Mouse (Mus musculus): ENCODE measurements around the gene Tmtc2.

Tmtc2 gene

GRCm38 (mm10) chr10:105423187-105423586 is 151.1 kb downstream of the Tmtc2 start:
- no peak for TF ChIP-seq GATA4 (IDR thresholded peaks at IDR 0.05; ENCODE audit: insufficient replicate concordance, low read length)

- no peak for TF ChIP-seq GATA4 (IDR thresholded peaks at IDR 0.05; ENCODE audit: insufficient replicate concordance, low read length)
Measured at GRCm38 (mm10) chr10:105417845-105418383, 156.3 kb downstream of the Tmtc2 start.

- TF ChIP-seq GATA4 (IDR thresholded peaks at IDR 0.05; ENCODE audit: insufficient replicate concordance, low read length) = no peak
Measured at GRCm38 (mm10) chr10:105416601-105417000, 157.7 kb downstream of the Tmtc2 start.

- no peak for TF ChIP-seq GATA4 (IDR thresholded peaks at IDR 0.05; ENCODE audit: insufficient replicate concordance, low read length)
Measured at GRCm38 (mm10) chr10:105405856-105406527, 168.3 kb downstream of the Tmtc2 start.

GRCm38 (mm10) chr10:105403931-105404330 is 170.3 kb downstream of the Tmtc2 start:
- TF ChIP-seq GATA4 (IDR thresholded peaks at IDR 0.05; ENCODE audit: insufficient replicate concordance, low read length) = no peak

GRCm38 (mm10) chr10:105402481-105402779 is 171.8 kb downstream of the Tmtc2 start:
- TF ChIP-seq GATA4 (IDR thresholded peaks at IDR 0.05; ENCODE audit: insufficient replicate concordance, low read length) = no peak

- TF ChIP-seq GATA4 (IDR thresholded peaks at IDR 0.05; ENCODE audit: insufficient replicate concordance, low read length) = no peak
Measured at GRCm38 (mm10) chr10:105401754-105402480, 172.3 kb downstream of the Tmtc2 start.

GRCm38 (mm10) chr10:105399316-105399715 is 174.9 kb downstream of the Tmtc2 start:
- TF ChIP-seq GATA4 (IDR thresholded peaks at IDR 0.05; ENCODE audit: insufficient replicate concordance, low read length) = no peak; the same call in 1 of the 2 replicates

- TF ChIP-seq GATA4 (IDR thresholded peaks at IDR 0.05; ENCODE audit: insufficient replicate concordance, low read length) = no peak
Measured at GRCm38 (mm10) chr10:105384065-105384464, 190.2 kb downstream of the Tmtc2 start.

- no peak for TF ChIP-seq GATA4 (IDR thresholded peaks at IDR 0.05; ENCODE audit: insufficient replicate concordance, low read length)
Measured at GRCm38 (mm10) chr10:105381705-105382104, 192.5 kb downstream of the Tmtc2 start.

GRCm38 (mm10) chr10:105381202-105381601 is 193.0 kb downstream of the Tmtc2 start:
- no peak for TF ChIP-seq GATA4 (IDR thresholded peaks at IDR 0.05; ENCODE audit: insufficient replicate concordance, low read length)

GRCm38 (mm10) chr10:105380584-105380983 is 193.7 kb downstream of the Tmtc2 start:
- no peak for TF ChIP-seq GATA4 (IDR thresholded peaks at IDR 0.05; ENCODE audit: insufficient replicate concordance, low read length)

- no peak for TF ChIP-seq GATA4 (IDR thresholded peaks at IDR 0.05; ENCODE audit: insufficient replicate concordance, low read length)
Measured at GRCm38 (mm10) chr10:105377711-105378110, 196.5 kb downstream of the Tmtc2 start.

GRCm38 (mm10) chr10:105373265-105373664 is 201.0 kb downstream of the Tmtc2 start:
- TF ChIP-seq GATA4 (IDR thresholded peaks at IDR 0.05; ENCODE audit: insufficient replicate concordance, low read length) = no peak

GRCm38 (mm10) chr10:105368242-105368641 is 206.0 kb downstream of the Tmtc2 start:
- TF ChIP-seq GATA4 (IDR thresholded peaks at IDR 0.05; ENCODE audit: insufficient replicate concordance, low read length) = no peak

- TF ChIP-seq GATA4 (IDR thresholded peaks at IDR 0.05; ENCODE audit: insufficient replicate concordance, low read length) = no peak
Measured at GRCm38 (mm10) chr10:105364480-105364879, 209.8 kb downstream of the Tmtc2 start.
